Mouse (Mus musculus): ENCODE measurements around the gene Gclm.

DNA sequence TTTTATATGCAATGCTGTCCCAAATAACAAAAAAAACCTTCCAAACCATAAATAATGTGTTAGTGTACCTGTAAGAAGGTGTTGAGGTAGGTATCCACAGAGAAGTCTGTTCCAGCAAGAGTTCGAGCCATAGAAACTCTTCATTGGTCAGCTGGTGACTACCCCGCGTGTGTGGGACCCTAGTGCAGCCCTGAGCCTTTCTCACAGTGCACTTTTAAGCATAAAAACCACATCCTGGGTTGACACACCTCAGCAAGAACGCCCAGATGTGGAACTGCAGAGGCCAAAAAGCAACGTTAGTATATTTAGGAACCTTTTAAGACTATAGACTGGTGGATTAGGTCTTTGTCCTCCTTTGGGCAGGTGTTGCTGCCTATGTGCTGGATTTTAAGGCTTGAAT is 41.8 kb downstream of the Gclm start:
- TF ChIP-seq CTCF (IDR thresholded peaks at IDR 0.05; ENCODE audit: low read depth) (no peak), EP300 (IDR thresholded peaks at IDR 0.05; ENCODE audit: low read depth) (no peak)
